Mouse (Mus musculus) Patski (cell line): ENCODE results near the gene Rbm46. TPM values are rescaled to one million over a fixed set of nuclear protein-coding genes. Genes with fewer than 3 reads are reported as not detected.

Source experiments
- ATAC-seq: fragments of 100-300 bp; one replicate; pipeline ENCODE4 v1.8.0; 2021
- CTCF ChIA-PET: fragments of 350-600 bp; sonication (Branson Sonifier 250); formaldehyde crosslinking; loops from one replicate; lab custom pipeline; 2022; ENCODE audit warnings: inconsistent platforms; lab: Charles Lee
- POLR2A ChIA-PET: fragments of 350-600 bp; sonication (Branson Sonifier 250); formaldehyde crosslinking; loops from one replicate; lab custom pipeline; 2022; ENCODE audit warnings: antibody characterized with exemption, inconsistent platforms; lab: Charles Lee
- DNase-seq: peaks from one replicate; pipeline ENCODE4 v3.0.0-alpha.2; 2011; ENCODE audit warnings: low read depth, low spot score
- H3K27me3 ChIP-seq: fragments of 371-371 bp; one replicate; pipeline ENCODE4 v1.5.1; 2021
- CTCF ChIP-seq: fragments of 100-300 bp; IDR thresholded peaks from one replicate; pipeline ENCODE4 v1.5.1; 2021
- in situ Hi-C: fragments of 300-500 bp; cut with MboI; formaldehyde crosslinking; loops from 3 replicates; pipeline ENCODE4 v1.11.1; 2018; ENCODE audit warnings: low pct_unique_long_range_greater_than_20kb, mixed read lengths
- polyA plus RNA-seq: library from polyadenylated mRNA; unstranded; gene quantifications from one replicate; pipeline ENCODE4 v1.2.3, GENCODE M21; 2021

Rbm46 gene
- polyA plus RNA-seq, 1 experiment from 2014 or later: not detected

DNA sequence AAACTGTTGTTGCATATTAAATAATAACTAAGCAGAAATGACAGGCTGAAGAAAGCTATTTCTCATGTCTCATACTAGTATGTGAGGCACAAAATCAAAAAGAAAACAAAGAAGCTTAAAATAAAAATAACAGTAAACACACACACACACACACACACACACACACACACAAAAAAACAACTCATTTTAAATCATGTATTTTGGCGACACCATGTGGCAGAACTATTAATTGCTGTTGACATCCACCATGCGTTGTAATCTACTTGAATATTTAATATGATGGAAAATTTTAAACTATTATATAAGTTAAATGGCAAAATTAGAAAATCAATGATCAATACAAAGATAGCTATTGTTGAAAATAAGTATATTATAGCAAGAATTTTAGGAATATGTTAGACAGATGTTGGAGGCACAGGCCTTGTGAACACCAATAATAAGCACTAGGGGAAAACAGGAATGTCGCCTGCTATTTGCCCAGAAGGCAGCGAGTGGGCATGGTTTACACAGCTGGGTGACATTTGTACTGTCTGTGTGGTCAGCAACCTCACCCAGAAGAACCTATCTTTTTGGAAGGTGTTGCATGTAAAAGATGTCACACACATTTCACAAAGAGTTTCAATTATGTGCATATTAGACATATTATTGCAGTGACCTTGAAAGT is 18.7 kb downstream of the Rbm46 start:
- DNase-seq (no peak), ATAC-seq (no peak)
- H3K27me3 ChIP-seq: peaks cover 39% of the 10 kb centered on the region
- CTCF ChIA-PET: interaction anchor here (1.2 to 5.4 kb wide), 8 partner anchors 9 to 496 kb away, joined by 3 to 20 read pairs (median 5); no protein-coding TSS in a partner anchor
- POLR2A ChIA-PET: no interaction called here
- peak; percentile 63 for TF ChIP-seq CTCF
- in situ Hi-C loops: loop anchor here (5.0 kb wide), 1 partner anchor 490 kb away; no protein-coding TSS in a partner anchor

- H3K27me3 ChIP-seq: peaks cover 35% of the 10 kb centered on the region
- in situ Hi-C loops: no loop called here
- ATAC-seq (no peak), DNase-seq (no peak)
- no peak for TF ChIP-seq CTCF
- POLR2A ChIA-PET: no interaction called here
- CTCF ChIA-PET: no interaction called here
These were observed 51.1 kb downstream of the Rbm46 start for GRCm38 (mm10) chr3:82825165-82825564.

DNA sequence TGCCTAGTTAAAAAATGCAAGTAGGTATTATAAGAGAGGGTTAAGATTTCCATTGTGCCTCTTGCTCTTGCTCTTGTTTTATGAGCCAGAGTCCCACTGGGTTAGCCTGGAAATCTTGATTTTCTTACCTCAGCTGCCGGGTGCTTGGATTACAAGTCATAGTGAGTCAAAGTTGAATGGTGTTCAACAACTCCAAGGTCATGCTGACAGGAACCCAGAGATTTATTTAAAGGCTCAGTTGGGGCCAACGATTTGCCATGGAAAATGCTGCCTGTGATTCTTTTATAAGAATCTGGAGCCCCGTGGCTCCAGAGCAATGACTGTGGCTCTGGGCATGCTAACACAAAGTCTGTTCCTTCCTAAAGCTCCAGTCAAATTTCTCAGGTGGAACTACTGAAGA is 64.4 kb downstream of the Rbm46 start:
- no peak for TF ChIP-seq CTCF
- ATAC-seq (no peak), DNase-seq (no peak)
- POLR2A ChIA-PET: no interaction called here
- in situ Hi-C loops: no loop called here
- CTCF ChIA-PET: no interaction called here
- peaks cover 17% of the 10 kb centered on the region for H3K27me3 ChIP-seq

DNA sequence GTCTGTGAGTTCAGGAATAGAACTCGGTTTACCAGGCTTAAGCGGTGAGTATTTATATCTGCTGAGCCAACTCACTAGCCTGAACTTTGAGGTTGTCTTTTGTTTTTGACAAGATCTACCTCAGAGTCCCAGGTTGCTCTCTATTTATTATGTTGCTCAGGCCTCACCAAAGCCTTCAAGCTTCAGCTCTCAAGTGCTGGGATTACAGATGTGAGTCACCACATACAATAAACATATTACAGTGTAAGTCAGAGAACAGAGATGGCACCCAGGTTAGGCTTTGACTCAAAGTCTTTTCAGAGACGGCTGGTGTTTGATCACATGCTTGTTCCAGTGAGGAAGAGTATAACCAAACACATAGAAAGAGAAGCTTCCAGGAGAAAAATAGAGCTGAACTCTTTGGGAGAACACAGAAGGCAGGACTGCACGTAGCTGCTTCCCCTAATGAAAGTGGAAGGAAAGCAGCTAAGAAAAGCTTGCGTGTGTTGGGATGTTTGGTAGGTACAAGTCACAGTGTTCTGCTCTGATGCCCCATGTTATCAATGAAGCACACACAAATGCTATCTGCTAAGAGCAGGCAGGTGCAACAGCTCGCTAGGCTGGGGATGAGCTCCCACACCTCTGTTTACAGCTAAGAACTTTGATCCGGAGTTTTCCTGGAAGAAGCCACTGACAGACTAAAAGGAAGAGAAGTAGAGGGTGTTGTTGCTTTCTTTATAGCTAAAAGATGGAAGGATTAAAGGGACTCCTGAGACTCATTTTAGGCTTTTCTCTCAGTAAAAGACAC is 65.8 kb downstream of the Rbm46 start:
- DNase-seq (no peak), ATAC-seq (no peak)
- no peak for TF ChIP-seq CTCF
- in situ Hi-C loops: no loop called here
- CTCF ChIA-PET: no interaction called here
- peaks cover 17% of the 10 kb centered on the region for H3K27me3 ChIP-seq
- POLR2A ChIA-PET: no interaction called here

DNA sequence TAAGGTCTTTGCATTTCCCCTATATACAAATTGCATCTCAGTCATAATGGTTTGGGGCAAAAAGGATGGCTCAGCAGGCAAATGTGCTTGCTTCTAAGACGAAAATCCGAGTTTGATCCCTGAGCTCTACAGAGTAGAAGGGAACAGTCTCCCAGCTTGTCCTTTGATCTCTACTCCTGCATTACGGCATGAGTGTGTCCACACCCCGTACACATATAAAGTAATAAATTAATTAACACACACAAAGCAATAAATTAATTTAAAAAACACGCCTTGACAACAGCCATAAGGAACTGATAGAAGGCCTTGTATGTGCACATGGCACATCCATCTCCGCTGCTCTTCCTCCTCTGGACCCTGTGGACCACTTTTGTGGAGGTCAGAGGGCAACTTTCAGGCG is 66.5 kb downstream of the Rbm46 start:
- in situ Hi-C loops: no loop called here
- no peak for DNase-seq
- TF ChIP-seq CTCF: no peak
- ChIA-PET POLR2A (no interaction called here), CTCF (no interaction called here)
- ATAC-seq: no peak
- H3K27me3 ChIP-seq: peaks cover 15% of the 10 kb centered on the region

DNA sequence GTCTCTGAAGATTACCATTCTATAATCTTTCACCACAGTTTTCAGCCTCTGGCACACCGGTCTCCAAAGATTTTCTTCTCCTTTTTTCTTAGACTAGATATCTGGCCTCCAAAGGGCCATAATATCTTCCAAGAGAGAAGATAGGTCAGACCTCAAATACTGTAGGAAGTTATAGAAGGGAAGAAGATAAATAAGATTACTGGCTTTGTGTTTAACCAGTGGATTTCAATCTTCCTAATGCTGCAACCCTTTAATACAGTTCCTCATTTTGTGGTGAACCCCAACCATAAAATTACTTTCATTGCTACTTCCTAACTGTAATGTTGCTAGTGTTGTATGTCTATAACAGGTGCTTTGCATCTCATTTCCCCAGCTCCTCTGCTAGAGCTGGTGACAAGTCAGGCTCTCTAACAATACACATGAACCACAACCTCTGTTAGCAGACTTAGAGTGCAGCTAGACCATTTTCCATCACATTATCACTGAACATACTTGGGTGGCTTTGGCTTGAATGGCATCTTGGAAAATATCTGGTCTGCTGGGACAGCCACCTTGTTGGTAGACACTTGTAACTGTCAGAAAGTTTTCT is 67.9 kb downstream of the Rbm46 start:
- in situ Hi-C loops: no loop called here
- ChIA-PET CTCF (interaction anchor here (1.3 kb wide), 1 partner anchor 14 kb away, joined by 4 read pairs; no protein-coding TSS in a partner anchor), POLR2A (no interaction called here)
- TF ChIP-seq CTCF: no peak
- DNase-seq: no peak
- ATAC-seq: no peak
- H3K27me3 ChIP-seq: peaks cover 12% of the 10 kb centered on the region

DNA sequence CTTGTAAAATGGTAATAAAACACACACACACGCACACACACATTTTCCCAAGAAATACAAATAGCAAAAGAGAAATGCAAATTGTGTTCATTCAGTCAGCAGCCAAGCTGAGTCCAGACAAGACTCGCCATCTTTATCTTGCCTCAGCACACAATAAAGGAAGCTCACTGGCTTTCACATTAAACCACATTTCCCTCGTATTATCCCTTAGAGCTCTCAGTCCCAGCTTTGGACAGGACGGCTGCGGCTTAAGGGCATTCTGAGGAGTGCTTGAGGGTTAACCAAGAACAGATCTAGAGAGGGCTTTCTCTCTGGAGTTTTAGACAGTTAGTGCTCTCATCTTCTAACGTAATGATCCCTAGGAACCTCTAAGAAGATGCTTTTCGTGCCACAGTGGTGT is 71.0 kb downstream of the Rbm46 start:
- CTCF ChIA-PET: no interaction called here
- DNase-seq: no peak
- ATAC-seq: no peak
- peaks cover 21% of the 10 kb centered on the region for H3K27me3 ChIP-seq
- no peak for TF ChIP-seq CTCF
- POLR2A ChIA-PET: no interaction called here
- in situ Hi-C loops: no loop called here

DNA sequence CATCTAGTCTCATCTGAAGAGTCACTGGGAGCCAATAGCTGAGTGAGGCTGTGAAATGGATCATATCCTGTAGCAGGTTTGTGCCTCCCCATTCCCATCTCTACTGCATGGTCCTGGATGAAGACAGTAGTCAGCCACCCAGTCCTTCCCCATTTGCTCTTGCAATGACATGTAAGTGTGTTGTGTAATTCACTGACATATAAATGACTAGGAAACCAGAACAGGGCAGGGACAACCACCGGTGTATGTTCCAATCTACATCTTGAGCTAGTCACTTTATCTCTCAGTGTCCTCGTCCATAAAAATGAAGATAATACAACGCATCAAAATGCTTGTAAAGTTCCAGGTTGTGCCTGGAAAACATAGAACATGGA is 75.8 kb downstream of the Rbm46 start:
- ChIA-PET CTCF (interaction anchor here (1.1 kb wide), 1 partner anchor 34 kb away, joined by 3 read pairs; no protein-coding TSS in a partner anchor), POLR2A (no interaction called here)
- no peak for TF ChIP-seq CTCF

GRCm38 (mm10) chr3:82799735-82800469 is 76.4 kb downstream of the Rbm46 start:
- ChIA-PET POLR2A (no interaction called here), CTCF (interaction anchor here (1.1 kb wide), 1 partner anchor 35 kb away, joined by 3 read pairs; no protein-coding TSS in a partner anchor)
- H3K27me3 ChIP-seq: peaks cover 15% of the 10 kb centered on the region
- ATAC-seq (no peak), DNase-seq (no peak)
- no peak for TF ChIP-seq CTCF
- in situ Hi-C loops: no loop called here

More for the DNA sequence above, 75.8 kb downstream of the Rbm46 start:
- peaks cover 15% of the 10 kb centered on the region for H3K27me3 ChIP-seq
- no peak for ATAC-seq
- DNase-seq: no peak
- in situ Hi-C loops: no loop called here

- DNase-seq (no peak), ATAC-seq (no peak)
- in situ Hi-C loops: no loop called here
- TF ChIP-seq CTCF: no peak
- CTCF ChIA-PET: interaction anchor here (1.4 kb wide), 1 partner anchor 15 kb away, joined by 4 read pairs; no protein-coding TSS in a partner anchor
- peaks cover 8% of the 10 kb centered on the region for H3K27me3 ChIP-seq
- POLR2A ChIA-PET: no interaction called here
These were observed 82.6 kb downstream of the Rbm46 start for GRCm38 (mm10) chr3:82793656-82794055.
